Mouse (Mus musculus): ENCODE data around the gene Zfp180.
"Not testable (repeated sequence)": the region's sequence is repeated elsewhere in the genome, so short reads cannot be mapped to it uniquely, and the experiment has no call there.

The Zfp180 gene

DNA sequence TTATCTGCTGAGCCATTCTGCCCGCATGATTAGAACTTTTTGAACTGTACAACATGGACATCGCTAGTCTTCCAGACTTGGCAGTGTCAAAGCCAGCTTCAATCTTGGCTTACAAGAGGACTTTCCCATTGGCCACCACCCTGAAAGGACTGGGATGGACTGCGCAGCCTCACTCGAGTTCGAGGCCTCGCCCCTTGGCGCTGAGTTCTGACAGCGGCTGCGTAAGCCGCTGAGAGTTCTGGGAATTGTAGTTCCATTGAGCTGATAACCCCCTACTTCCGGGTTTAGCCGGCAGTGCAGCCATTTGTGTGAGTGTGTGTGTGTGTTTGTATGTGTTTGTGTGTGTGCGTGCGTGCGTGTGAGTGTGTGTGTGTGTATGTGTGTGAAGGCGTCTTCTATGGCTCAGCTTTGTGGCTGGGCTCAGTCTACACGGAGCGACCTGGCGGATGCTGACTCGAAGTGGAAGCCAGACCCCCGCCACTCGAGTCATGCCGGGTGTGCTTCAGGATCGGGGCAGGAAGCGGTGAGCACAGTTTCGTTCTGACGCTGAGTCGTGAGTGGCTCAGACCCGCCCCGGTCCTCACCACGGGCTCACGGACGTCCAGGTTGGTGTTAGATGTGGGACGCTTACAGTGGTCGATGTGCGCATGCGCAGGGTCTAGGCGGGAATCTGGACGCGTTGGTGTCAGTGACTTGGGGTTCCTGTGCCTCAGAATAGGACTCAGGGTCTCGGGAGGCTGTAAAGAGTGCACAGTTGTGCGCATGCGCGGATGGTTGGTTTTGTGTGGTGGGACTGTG, at the start of gene Zfp180:
Gene Zfp180, plus strand, starts transcription at position 291 of the 798 bp plus-strand sequence.
- DNase-seq = peak; percentile 85 to 87

DNA sequence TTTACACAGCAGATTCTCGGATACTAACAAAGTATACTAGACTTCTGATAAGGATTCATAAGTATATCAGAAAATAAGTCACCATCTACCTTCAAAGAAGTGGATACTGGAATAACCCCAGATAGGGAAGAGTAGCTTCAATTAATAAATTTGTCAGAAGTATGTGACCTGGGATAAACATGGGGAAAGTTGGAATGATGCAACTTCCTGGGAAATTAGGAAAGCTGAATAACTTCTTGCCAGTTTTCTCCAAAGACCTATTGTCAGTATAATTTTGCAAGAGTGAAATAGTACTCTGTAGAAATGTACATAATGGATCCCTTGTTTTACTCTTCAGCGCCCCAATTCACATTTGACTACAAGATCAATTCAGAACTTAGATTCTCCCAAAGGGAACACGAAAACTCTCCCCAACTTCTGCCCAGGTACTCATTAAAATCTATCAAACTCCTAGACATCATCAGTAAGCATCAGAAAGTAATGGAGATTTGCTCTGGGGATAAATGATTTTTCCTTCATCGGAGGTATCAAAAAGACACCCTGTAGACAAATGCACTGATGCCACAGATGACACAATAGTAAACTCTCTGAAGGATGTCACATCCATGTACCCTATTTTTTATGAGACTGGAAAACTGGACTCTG, 28.9 kb upstream of the Zfp180 start, which contains the start of gene Vmn1r183:
Gene Vmn1r183, plus strand, starts transcription at position 595 of the 645 bp plus-strand sequence.
- no peak for DNase-seq

DNA sequence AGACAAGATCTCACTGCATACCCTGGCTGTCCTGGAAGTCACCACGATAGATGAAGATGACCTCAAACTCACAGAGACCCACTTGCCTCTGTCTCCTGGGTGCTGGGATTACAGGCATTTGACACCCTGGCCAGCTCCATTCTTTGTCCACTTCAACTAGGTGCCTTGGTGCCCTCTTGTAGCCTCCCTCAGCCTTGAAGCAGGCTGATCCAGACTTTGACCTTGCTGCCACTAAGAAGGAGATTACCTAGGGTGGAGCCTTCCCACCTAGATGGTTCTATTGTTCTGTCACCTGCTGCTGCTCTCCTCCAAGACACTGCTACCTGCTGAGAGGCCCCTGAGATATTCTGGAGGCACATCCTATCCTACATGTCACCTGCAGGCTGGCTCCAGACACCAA, 7.3 kb upstream of the Zfp180 start:
- not testable (repeated sequence) for DNase-seq

GRCm38 (mm10) chr7:24082457-24083235, 922 bp downstream of the Zfp180 start:
- DNase-seq = no peak

DNA sequence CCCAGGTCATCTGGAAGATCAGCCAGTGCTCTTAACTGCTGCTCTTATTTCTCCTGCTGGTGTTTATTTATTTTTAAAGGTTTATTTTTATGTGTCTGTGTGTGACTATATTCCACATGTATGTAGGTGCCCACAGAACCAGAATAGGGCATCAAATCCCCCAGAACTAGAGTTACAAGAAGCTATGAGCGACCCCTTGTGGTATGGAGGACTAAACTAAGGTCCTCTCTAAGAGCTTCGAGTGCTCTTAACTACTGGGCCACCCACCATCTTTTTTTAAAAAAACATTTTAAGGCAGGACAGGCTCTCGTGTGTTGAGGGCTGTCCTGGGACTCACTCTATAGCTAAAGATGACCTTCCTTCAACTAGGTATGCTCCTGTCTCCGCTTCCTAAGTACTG, 5.1 kb downstream of the Zfp180 start:
- DNase-seq = no peak

GRCm38 (mm10) chr7:24087485-24088125, 5.9 kb downstream of the Zfp180 start:
- DNase-seq = no peak

DNA sequence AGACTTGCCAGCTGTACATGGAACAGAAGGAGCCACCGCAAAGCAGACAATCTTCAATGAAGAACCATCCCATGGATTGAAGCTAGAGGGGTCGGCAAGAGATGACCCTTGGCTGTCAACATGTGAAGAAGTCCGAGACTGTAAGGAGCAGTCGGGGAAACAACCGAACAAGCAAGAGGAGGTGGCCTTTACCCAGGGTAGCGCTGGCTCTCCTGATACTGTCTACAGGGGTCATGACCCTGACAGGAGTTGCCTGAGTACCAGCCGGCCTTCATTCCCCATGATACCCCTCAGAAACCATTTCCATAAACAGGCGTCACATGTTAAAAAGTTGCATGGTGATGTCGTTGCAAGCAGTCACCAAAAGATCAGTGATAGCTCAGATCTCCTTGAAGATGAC, 22.7 kb downstream of the Zfp180 start:
- DNase-seq = no peak

DNA sequence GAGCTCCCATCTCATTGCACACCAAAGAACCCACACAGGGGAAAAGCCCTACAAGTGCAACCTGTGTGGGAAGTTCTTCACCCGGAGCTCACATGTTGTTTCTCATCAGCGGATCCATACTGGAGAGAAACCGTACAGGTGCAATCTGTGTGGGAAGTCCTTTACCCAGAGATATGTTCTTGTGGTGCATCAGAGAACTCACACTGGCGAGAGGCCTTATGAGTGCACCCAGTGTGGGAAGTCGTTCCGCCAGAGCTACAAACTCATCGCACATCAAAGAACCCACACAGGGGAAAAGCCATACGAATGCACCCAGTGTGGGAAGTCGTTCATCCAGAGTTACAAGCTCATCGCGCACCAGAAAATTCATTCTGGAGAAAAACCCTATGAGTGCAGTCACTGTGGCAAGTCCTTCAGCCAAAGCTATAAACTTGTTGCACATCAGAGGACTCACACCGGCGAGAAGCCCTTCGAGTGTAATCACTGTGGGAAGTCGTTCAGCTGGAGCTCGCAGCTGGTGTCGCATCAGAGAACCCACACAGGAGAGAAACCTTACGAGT, 23.5 kb downstream of the Zfp180 start:
- DNase-seq = no peak

DNA sequence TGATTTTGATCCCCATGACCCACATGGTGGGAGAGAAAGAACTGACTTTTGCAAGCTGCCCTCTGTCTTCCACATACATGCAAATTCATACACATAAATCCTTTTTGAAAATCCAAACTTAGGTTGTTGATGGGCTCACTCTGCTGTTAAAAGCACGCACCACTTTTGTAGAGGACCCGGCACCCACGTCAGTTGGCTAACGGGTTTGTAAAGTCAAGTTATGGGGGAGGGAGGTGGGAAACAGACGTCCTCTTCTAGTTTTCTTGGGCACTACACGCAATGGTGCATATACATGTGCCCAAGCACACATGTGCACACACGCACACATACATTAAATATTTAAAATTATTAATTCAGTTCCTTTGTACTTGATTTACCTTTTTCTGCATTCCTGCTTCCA, 29.1 kb downstream of the Zfp180 start:
- no peak for DNase-seq

GRCm38 (mm10) chr7:24111772-24112155, 30.0 kb downstream of the Zfp180 start:
- no peak for DNase-seq

- no peak for DNase-seq
Measured at GRCm38 (mm10) chr7:24112156-24112856, 30.6 kb downstream of the Zfp180 start, which contains the start of gene Zfp112. Gene Zfp112 (plus strand): TSS chr7:24112314.

GRCm38 (mm10) chr7:24113001-24113400, 31.3 kb downstream of the Zfp180 start:
- DNase-seq = peak in 1 of 2 experiments; percentile 23

DNA sequence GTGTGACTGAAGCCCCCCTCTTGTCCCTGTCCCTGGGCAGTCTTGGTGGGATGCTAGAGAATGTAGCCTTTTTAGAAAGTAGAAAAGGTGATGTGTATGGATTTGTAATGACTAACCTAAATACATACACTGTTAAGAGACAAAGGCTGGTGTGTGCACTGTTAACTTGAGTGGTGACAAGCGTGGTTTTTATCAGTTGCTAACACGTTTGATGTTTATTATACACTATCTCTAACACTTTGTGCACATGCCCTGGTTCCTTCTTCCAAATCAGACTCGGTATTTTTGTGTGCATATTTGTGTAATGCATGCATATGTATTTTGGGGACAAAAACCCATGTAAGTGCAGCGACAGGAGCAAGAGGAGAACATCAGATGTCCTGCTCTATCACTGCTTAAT, 34.9 kb downstream of the Zfp180 start:
- DNase-seq = no peak

DNA sequence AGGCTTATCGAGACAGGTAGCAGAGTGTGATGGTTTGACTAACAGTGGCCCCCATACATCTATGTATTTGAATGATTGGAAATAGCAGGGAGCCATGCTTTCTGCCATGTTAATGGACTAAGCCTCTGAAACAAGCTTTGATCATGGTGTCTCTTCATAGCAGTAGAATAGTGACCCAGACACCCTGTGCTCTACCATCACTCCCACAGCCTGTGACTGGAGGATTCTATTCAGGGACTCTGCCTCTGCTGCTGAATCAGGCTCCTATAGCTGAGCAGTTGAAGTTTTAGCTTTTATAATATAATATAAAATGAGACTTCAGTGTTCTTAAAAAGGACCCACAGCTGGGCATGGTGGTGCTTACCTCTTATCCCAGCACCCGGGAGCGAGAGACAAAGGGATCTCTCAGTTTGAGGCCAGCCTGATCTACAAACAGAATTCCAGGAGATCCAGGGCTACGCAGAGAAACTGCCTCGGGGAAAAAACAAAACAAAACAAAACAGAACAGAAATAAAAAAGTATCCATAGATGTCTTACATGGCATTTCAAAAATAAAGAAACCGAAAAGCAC, 51.8 kb downstream of the Zfp180 start:
- DNase-seq = no peak

- DNase-seq = peak; percentile 70 to 72
Measured at GRCm38 (mm10) chr7:24133996-24134828, 52.5 kb downstream of the Zfp180 start, which contains the start of gene Zfp235. Gene Zfp235 (plus strand): TSS chr7:24134169.

DNA sequence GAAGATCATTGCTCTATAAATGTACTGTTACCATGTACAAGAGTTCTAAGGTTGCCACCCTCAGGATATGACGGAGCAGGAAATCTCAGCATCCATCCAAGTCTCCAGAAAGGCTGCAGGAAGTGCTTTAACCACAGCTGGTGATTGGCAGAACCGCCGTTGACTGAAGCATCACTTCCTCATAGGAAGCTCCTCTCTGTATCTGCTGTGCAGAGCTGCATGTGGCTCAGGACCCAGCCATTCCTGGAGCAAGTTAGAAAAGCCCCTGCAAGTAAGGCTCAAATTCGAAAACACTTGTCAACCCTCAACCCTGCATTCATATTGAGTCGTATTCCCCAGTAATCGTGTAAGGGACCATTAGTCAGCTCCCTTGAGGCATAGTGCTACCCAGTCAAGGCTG, 60.8 kb downstream of the Zfp180 start:
- DNase-seq = no peak

DNA sequence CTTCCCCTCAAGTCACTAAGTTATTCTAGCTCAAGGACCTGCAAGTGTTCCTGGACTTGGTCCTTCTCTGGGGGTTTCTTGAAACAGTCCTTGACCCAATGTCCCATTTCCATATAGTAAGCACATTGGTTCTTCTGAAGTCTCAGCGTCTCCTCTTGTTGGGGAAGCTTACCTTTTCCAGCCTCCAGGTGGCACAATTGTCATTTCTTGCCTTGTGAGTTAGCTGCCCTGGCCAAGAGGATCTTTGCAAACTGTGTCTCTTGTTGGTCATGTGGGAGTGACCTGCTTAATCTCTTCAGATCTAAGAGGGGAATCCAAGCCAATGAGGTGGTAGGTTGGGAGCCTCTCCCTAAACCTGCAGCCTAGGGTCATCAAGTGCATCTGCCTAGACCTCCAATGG, 71.5 kb downstream of the Zfp180 start:
- no peak for DNase-seq
